Mouse (Mus musculus): Measurements from ENCODE around the gene Gucy2g. TPM values are rescaled to one million over a fixed set of nuclear protein-coding genes. Genes with fewer than 3 reads are reported as not detected.
"Not testable (repeated sequence)": the region's sequence is repeated elsewhere in the genome, so short reads cannot be mapped to it uniquely, and the experiment has no call there.

Gene Gucy2g
- polyA plus RNA-seq, 1 experiment: 4.6 TPM

GRCm38 (mm10) chr19:55207746-55208538 is 33.1 kb downstream of the Gucy2g start:
- DNase-seq (ENCODE audit: extremely low spot score in 1 of 2, low spot score in 1 of 2): no peak

DNA sequence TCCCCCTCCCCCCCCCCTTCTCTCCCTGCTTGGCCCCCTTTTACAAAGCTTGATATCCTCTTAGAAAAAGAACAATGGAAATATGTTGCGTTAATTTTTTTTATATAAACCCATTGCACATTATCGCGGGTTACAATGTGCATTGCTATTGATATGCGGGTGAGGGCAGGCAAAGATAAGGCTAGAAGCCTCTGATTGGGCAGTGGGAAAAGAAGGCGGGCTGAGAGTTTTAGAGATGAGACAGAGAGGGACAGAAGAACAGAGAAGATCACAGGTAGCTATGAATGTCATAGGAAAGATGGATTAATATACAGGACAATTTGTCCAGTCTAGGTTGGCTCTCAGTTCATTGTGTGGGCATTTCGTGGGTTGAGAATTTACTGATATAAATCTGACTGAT is 33.8 kb downstream of the Gucy2g start:
- DNase-seq (ENCODE audit: extremely low spot score in 1 of 2, low spot score in 1 of 2): no peak

- DNase-seq (ENCODE audit: extremely low spot score in 1 of 2, low spot score in 1 of 2): peak; percentile 55 to 82
These were observed 34.4 kb downstream of the Gucy2g start for GRCm38 (mm10) chr19:55206482-55207138.

DNA sequence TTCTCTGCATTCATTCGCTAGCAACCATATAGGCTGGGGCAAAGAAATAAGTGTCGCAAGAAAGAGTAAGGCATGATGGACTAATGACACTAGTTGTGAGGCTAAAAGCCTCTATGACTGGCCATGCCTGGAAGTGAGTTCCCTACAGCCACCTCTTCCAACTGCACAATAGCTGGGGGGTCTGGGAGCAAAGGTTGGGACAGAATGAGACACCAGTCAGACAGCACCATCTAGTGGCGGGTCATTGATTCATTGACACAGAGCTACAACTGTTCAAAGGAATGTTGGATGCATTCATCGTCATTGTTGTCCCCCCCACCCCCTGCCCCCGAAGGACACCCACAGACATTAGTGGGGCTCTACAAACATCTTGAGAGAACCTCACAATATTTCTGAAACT is 42.7 kb downstream of the Gucy2g start:
- DNase-seq (ENCODE audit: extremely low spot score in 1 of 2, low spot score in 1 of 2): peak in 1 of 2 experiments; percentile 83

- DNase-seq (ENCODE audit: extremely low spot score in 1 of 2, low spot score in 1 of 2): no peak
These were observed 45.5 kb downstream of the Gucy2g start for GRCm38 (mm10) chr19:55195574-55195973.

- no peak for DNase-seq (ENCODE audit: extremely low spot score in 1 of 2, low spot score in 1 of 2)
These were observed 46.4 kb downstream of the Gucy2g start for GRCm38 (mm10) chr19:55194520-55195170.

GRCm38 (mm10) chr19:55193717-55194394 is 47.2 kb downstream of the Gucy2g start:
- no peak for DNase-seq (ENCODE audit: extremely low spot score in 1 of 2, low spot score in 1 of 2)

- DNase-seq (ENCODE audit: extremely low spot score in 1 of 2, low spot score in 1 of 2): no peak
These were observed 48.6 kb downstream of the Gucy2g start for GRCm38 (mm10) chr19:55192254-55192945.

DNA sequence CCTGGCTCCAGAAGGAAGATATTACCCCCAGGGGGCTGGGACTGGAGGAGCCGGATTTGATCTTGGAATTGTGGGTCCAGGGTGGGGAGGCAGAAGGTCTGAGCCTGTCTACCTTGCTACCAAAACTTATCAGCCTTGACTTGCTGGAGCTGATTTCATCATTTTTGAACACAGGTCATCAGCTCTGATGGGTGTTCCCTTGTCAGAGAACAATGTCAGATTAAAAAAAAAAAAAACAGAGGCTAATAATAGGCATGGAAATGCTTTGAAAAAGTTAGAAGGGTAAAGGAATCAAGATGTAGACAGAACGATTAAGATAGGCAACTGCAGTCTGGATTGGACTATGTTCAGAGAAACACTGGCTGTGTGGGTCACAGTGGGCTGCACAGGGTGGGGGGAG is 49.4 kb downstream of the Gucy2g start:
- no peak for DNase-seq (ENCODE audit: extremely low spot score in 1 of 2, low spot score in 1 of 2)

GRCm38 (mm10) chr19:55190065-55190464 is 51.0 kb downstream of the Gucy2g start:
- DNase-seq (ENCODE audit: extremely low spot score in 1 of 2, low spot score in 1 of 2): no peak

GRCm38 (mm10) chr19:55185651-55186050 is 55.4 kb downstream of the Gucy2g start:
- DNase-seq (ENCODE audit: extremely low spot score in 1 of 2, low spot score in 1 of 2): peak in 1 of 2 experiments; percentile 26

GRCm38 (mm10) chr19:55185074-55185473 is 56.0 kb downstream of the Gucy2g start:
- no peak for DNase-seq (ENCODE audit: extremely low spot score in 1 of 2, low spot score in 1 of 2)

GRCm38 (mm10) chr19:55184442-55184841 is 56.6 kb downstream of the Gucy2g start:
- peak in 1 of 2 experiments; percentile 22 for DNase-seq (ENCODE audit: extremely low spot score in 1 of 2, low spot score in 1 of 2)

GRCm38 (mm10) chr19:55180433-55180832 is 60.6 kb downstream of the Gucy2g start, which contains the start of gene Tectb:
Gene Tectb (plus strand): TSS chr19:55180733.
- DNase-seq (ENCODE audit: extremely low spot score in 1 of 2, low spot score in 1 of 2): no peak

- DNase-seq (ENCODE audit: extremely low spot score in 1 of 2, low spot score in 1 of 2): peak; percentile 14 to 38
These were observed 63.9 kb downstream of the Gucy2g start for GRCm38 (mm10) chr19:55177143-55177542.

DNA sequence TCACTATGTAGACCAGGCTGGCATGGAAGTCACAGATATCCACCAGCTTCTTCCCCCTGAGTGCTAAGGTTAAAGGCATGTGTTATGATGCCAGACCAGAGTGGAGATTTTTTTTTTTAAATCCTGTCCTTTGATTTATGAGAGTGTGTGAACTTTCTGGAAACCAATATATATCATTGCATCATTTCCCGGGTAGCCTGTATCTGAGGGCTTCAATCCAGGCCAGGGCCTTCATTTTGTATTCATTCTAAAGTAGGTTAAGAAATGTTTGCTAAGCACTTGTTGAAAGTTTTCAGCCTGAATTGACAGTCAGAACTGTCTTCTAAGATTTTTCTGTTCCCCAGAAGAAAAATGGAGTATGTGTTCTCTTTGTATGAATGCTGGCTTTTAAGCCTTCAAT is 69.5 kb downstream of the Gucy2g start:
- DNase-seq (ENCODE audit: extremely low spot score in 1 of 2, low spot score in 1 of 2): no peak

GRCm38 (mm10) chr19:55170399-55170798 is 70.6 kb downstream of the Gucy2g start:
- no peak for DNase-seq (ENCODE audit: extremely low spot score in 1 of 2, low spot score in 1 of 2)

DNA sequence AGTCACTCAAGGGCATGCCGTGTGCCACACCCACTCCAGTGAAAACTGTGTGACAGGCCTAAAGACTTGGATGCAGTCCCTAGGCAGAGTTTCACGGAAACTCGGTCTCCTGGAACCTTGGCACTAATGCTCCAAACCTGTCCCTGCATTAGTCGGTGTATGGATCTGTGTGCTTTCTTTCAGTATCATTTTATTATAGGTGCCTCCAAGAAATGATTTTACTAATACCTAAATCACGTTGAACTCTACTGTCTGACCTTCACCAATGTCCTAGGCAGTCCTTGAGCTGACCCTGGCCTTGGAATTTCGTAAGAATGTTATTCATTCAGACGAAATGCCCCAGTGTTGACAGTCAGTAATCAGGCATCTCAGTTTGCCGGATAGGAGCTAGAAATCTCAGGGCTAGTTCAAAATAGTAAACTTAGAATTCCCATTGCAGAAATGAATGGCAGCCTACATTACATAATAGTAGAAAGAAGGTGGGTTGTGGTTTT is 71.8 kb downstream of the Gucy2g start:
- not testable (repeated sequence) for DNase-seq (ENCODE audit: extremely low spot score in 1 of 2, low spot score in 1 of 2)

- DNase-seq (ENCODE audit: extremely low spot score in 1 of 2, low spot score in 1 of 2): no peak
These were observed 72.7 kb downstream of the Gucy2g start for GRCm38 (mm10) chr19:55168360-55168759.

DNA sequence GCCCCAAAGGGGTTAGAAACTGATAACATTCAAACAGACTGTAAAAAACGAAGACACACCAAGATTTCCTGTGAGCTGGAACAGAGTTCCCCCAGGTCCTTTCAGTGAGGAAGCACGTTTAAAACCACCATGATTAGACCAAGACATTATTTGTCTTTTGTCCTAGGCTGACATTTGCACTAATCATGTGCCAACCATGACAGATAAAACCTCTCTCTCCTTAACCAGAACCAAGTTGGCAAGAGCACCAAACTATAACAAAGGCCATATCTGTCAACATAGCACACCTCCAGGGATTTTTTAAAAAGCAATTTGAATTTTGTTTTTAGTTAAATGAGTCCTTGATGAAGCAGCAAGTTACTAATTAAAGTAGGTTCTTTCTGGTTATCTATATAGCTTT is 73.3 kb downstream of the Gucy2g start:
- DNase-seq (ENCODE audit: extremely low spot score in 1 of 2, low spot score in 1 of 2): no peak

Data from frontal cortex, adult 2 months (tissue).